Mouse (Mus musculus) neural tube, embryonic 13.5 days (tissue): Measurements from ENCODE around the gene Plekhg3. TPM values are rescaled to one million over a fixed set of nuclear protein-coding genes. Genes with fewer than 3 reads are reported as not detected.

Experiments used
- ATAC-seq: fragments of 200-750 bp; cut with Nextera tagmentation; 2 replicates; pipeline ENCODE4 v1.8.0; 2017; ENCODE audit warnings: low read depth, mild to moderate bottlenecking, moderate TSS enrichment, moderate library complexity
- H3K27ac ChIP-seq: fragments of 300-500 bp; sonication (generic); replicated peaks from 2 replicates; pipeline ENCODE4 v1.5.1; 2015; ENCODE audit warnings: moderate library complexity, mild to moderate bottlenecking, inconsistent platforms
- H3K27me3 ChIP-seq: fragments of 300-500 bp; sonication (generic); 2 replicates; pipeline ENCODE4 v1.6.1; 2015; ENCODE audit warnings: mild to moderate bottlenecking, inconsistent platforms
- H3K36me3 ChIP-seq: fragments of 300-500 bp; sonication (generic); 2 replicates; pipeline ENCODE4 v1.6.1; 2015; ENCODE audit warnings: mild to moderate bottlenecking, inconsistent platforms
- H3K4me1 ChIP-seq: fragments of 300-500 bp; sonication (generic); replicated peaks from 2 replicates; pipeline ENCODE4 v1.6.1; 2015; ENCODE audit warnings: inconsistent platforms
- H3K4me2 ChIP-seq: fragments of 300-500 bp; sonication (generic); 2 replicates; pipeline ENCODE4 v1.6.1; 2015; ENCODE audit warnings: inconsistent platforms, mild to moderate bottlenecking, moderate library complexity
- H3K4me3 ChIP-seq: fragments of 300-500 bp; sonication (generic); 2 replicates; pipeline ENCODE4 v1.5.1; 2015; ENCODE audit warnings: mild to moderate bottlenecking, inconsistent platforms
- H3K9ac ChIP-seq: fragments of 300-500 bp; sonication (generic); 2 replicates; pipeline ENCODE4 v1.6.1; 2015; ENCODE audit warnings: moderate library complexity, mild to moderate bottlenecking, inconsistent platforms
- H3K9me3 ChIP-seq: fragments of 300-500 bp; sonication (generic); 2 replicates; pipeline ENCODE4 v1.6.1; 2016; ENCODE audit warnings: inconsistent platforms
- WGBS: fragments of 180-500 bp; shearing (Covaris S2); methylation state at CpG from one replicate; pipeline ENCODE4 v1.1.7; 2015; 5-methylcytosine and 5-hydroxymethylcytosine counted together
- microRNA-seq: library from miRNA; unstranded; fragments of <30 nt; microRNA quantifications from one replicate; pipeline ENCODE4, GENCODE M21; 2016
- polyA plus RNA-seq: library from polyadenylated mRNA; unstranded; fragments of >200 nt; fragmentation: Nextera tagmentation; extraction: Ambion mirVana; gene quantifications from 2 replicates; pipeline ENCODE4 v1.2.1, GENCODE M21; 2015

Gene Plekhg3
- polyA plus RNA-seq, 1 experiment from 2014 or later, result 1.7 TPM

DNA sequence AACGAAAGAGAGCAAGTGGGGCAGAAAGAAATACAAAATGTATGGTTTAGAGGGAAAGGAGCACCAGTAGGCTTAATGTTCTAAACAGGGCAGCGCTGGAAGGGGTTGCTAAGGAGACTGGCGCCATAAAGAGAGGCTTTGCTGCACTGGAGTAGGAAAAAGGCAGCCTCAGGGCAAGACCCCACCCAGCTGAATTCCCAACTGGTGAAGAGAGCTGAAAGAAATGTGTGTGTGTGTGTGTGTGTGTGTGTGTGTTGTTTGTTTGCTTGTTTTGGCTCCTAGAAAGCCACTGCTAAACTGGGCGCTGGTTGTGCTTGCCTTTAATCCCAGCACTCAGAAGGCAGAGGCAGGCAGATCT lies 84.9 kb downstream of the Plekhg3 start:
- 55% methylated on average over 4 of the region's 4 CpGs for WGBS
- no peaks in the 10 kb centered on the region for H3K27me3 ChIP-seq
- no peaks in the 10 kb centered on the region for H3K9me3 ChIP-seq
- H3K36me3 ChIP-seq, result no peaks in the 10 kb centered on the region
- no peak overlapping the region for H3K4me3 ChIP-seq
- H3K9ac ChIP-seq, result no peak overlapping the region
- peak overlapping the region; percentile 23; the same call in 1 of the 2 replicates for H3K27ac ChIP-seq
- H3K4me1 ChIP-seq, result peaks cover 21% of the 10 kb centered on the region
- no peak overlapping the region for H3K4me2 ChIP-seq
- no peak for ATAC-seq

DNA sequence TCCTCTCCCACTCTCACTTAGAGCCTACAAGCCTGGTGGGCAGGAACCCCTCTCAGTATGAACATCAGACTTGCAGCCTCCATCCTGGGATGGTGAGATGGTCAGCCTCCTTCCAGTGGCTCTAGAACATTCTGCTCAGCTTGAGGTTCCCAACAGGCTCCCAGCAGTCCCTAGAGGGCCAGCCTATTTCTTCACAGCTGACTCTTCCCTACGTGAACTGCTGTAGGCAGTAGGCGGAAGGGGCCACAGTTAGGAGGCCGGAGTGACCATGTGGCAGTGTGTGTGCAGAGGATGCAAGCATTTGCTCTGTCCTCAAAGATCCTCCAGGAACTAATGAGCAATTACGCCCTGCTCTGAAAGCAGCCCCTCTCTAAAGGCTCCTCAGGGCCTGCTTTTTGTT lies 87.5 kb downstream of the Plekhg3 start:
- Histone ChIP-seq H3K9me3 (no peaks in the 10 kb centered on the region), H3K27ac (peak overlapping the region; percentile 14; the same call in 1 of the 2 replicates), H3K4me3 (no peak overlapping the region), H3K4me2 (no peak overlapping the region), H3K4me1 (peaks cover 26% of the 10 kb centered on the region), H3K9ac (no peak overlapping the region), H3K27me3 (no peaks in the 10 kb centered on the region), H3K36me3 (no peaks in the 10 kb centered on the region)
- 61% methylated on average over 4 of the region's 4 CpGs for WGBS
- ATAC-seq, result peak; percentile 37; the same call in 1 of the 2 replicates

DNA sequence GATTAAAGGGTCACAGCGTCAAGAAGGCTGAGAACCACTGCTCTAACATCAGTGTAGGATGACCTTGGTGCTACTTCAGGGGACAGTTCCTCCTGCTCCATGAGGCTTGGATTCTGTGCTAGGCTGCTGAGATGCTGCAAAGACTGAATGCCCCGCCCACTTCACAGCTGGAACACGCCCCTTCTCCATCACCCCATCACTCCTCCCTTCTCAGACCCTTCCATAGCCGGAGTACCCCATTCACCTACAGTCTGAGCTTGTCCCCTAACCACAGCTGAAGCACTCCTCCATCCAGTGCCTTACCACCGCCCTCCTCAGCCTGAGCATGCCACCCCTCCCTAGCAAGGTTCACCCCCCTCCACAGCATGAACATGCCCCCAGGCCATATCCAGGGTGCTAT lies 89.2 kb downstream of the Plekhg3 start:
- ATAC-seq, result no peak
- no peaks in the 10 kb centered on the region for H3K27me3 ChIP-seq

DNA sequence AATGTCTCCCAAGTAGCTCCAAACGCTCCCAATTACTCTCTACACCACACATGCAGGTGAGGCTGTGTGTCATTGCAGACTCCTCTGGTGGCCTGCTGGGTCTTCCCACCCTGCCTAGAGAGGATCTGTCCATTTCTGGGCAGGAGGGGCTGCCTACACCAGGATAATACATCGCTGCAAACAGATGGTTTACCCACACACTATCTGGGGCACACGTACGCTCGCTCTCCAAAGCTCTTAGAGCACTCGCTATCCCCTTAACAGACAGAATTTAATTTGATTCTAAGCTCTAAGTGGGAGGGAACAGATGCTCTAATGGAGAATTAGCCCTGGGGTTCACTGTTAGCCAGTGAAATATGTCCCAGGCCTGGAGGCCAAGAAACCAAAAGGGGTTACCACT lies 92.7 kb downstream of the Plekhg3 start:
- 66% methylated on average over 6 of the region's 6 CpGs for WGBS
- no peak for ATAC-seq
- Histone ChIP-seq H3K4me2 (no peak overlapping the region), H3K4me1 (peaks cover 17% of the 10 kb centered on the region), H3K27ac (no peak overlapping the region), H3K36me3 (no peaks in the 10 kb centered on the region), H3K9me3 (no peaks in the 10 kb centered on the region), H3K4me3 (no peak overlapping the region), H3K9ac (no peak overlapping the region), H3K27me3 (no peaks in the 10 kb centered on the region)

More for the DNA sequence above, 89.2 kb downstream of the Plekhg3 start:
- Histone ChIP-seq H3K9ac (no peak overlapping the region), H3K4me1 (peaks cover 28% of the 10 kb centered on the region), H3K36me3 (no peaks in the 10 kb centered on the region), H3K9me3 (no peaks in the 10 kb centered on the region), H3K4me3 (no peak overlapping the region), H3K4me2 (no peak overlapping the region), H3K27ac (no peak overlapping the region)
- WGBS, result 58% methylated on average over 5 of the region's 5 CpGs

Small RNA genes lying within 50 kb of the gene (microRNA-seq; reads per million reads assigned to microRNA genes)
- gene Mir5135, result not detected

Other genes starting within 250 kb of the Plekhg3 start
- gene Akap5, start 206.0 kb upstream of the Plekhg3 start, polyA plus RNA-seq, result 7.4 and 7.6 TPM in 2 replicates
- gene Zbtb25, start 161.3 kb upstream of the Plekhg3 start, polyA plus RNA-seq, result 15.6 and 18.2 TPM in 2 replicates
- 4.7 and 5.1 TPM in 2 replicates for gene Zbtb1, start 160.6 kb upstream of the Plekhg3 start, polyA plus RNA-seq
- 4.6 and 6.1 TPM in 2 replicates for gene Hspa2, start 126.7 kb upstream of the Plekhg3 start, polyA plus RNA-seq
- 0.17 and 1.2 TPM in 2 replicates for gene Ppp1r36, start 113.4 kb upstream of the Plekhg3 start, polyA plus RNA-seq
- 2.7 TPM in 2 replicates for gene Sptb, start 179.7 kb downstream of the Plekhg3 start, polyA plus RNA-seq
- 145 and 158 TPM in 2 replicates for gene Churc1, start 234.6 kb downstream of the Plekhg3 start, polyA plus RNA-seq
- gene Fntb, start 234.7 kb downstream of the Plekhg3 start, polyA plus RNA-seq, result 39.7 and 39.9 TPM in 2 replicates